Mouse (Mus musculus): ENCODE data around the gene Gm11111.
"Not testable (repeated sequence)": the region's sequence is repeated elsewhere in the genome, so short reads cannot be mapped to it uniquely, and the experiment has no call there.

Gm11111 gene

GRCm38 (mm10) chr5:98552395-98552794 is at the start of gene Gm11111:
Gm11111 (plus strand) TSS chr5:98552695.
- no peak for DNase-seq (ENCODE audit: low spot score)

- DNase-seq (ENCODE audit: low spot score) = no peak
Measured at GRCm38 (mm10) chr5:98516214-98516613, 36.3 kb upstream of the Gm11111 start.

- DNase-seq (ENCODE audit: low spot score) = no peak
Measured at GRCm38 (mm10) chr5:98520118-98520517, 32.4 kb upstream of the Gm11111 start.

DNA sequence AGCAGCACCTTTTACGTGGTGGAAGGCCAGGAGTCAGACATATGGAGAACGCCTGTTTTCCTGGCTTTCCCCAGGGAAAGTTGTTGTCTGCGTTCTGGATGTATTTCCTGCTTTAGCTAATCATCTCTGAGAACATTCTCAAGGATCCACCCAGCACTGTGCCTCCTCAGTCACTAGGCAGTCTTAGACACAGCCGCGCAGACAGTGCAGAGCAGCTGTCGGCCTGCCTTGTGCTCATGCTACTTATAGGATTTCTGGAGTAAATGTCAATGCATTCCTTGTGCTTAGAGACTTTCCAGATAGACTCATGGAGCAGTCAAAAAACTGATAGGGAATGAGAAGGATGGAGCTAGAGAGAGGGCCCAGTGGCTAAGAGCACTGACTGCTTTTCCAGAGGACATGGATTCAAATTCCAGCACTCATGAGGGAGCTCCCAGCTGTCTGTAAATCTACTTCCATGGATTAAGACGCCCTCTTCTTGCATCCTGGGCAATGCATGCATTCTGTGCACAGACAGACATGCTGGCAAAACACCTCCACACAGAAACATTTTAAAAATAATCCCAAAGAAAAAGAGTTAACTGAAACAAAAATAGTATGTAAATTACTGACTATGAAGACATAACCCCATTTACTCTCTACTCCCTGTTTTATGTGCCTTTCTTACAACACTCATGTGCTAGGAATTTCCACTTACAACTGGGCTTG is 30.1 kb upstream of the Gm11111 start:
- no peak for DNase-seq (ENCODE audit: low spot score)

- DNase-seq (ENCODE audit: low spot score) = no peak
Measured at GRCm38 (mm10) chr5:98523050-98523449, 29.4 kb upstream of the Gm11111 start.

- DNase-seq (ENCODE audit: low spot score) = no peak
Measured at GRCm38 (mm10) chr5:98523783-98524182, 28.7 kb upstream of the Gm11111 start.

DNA sequence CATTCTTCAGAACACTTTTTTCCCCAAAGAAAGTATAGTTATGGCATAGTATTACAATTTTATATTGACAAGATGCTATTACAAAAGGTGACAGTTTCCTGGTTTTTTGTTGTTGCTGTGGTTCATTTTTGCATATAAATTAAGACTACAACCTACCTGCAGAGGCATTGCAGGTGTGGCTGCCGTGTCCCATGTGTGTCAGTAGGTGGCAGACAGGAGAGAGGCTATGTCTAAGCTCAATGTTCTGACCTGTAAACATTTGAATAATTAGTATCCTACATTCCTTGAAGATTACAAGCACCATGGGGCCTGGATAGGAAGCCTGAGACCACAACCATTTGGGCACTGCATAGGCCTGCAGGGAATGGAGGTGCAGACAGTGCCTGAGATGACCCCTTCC is 11.2 kb upstream of the Gm11111 start:
- DNase-seq (ENCODE audit: low spot score) = no peak

DNA sequence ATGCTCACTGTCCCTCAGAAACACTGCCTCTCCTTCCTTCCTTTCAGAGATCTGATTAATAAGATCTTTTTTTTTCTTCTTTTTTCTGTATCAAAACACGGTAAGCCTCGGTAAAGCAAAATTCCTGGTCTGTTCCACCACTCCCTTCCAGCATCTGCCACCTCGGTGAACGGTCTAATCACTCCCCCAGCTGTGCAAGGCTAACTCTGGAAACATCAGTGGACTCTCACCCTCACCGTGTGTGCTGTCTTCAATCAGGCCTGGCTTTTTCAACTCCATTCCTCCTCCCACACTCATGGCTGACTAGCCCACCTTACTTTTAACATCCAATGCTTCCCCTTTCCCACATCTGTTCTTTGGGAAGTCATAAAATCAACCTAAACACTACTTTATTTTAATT is 2.2 kb upstream of the Gm11111 start:
- DNase-seq (ENCODE audit: low spot score) = no peak

DNA sequence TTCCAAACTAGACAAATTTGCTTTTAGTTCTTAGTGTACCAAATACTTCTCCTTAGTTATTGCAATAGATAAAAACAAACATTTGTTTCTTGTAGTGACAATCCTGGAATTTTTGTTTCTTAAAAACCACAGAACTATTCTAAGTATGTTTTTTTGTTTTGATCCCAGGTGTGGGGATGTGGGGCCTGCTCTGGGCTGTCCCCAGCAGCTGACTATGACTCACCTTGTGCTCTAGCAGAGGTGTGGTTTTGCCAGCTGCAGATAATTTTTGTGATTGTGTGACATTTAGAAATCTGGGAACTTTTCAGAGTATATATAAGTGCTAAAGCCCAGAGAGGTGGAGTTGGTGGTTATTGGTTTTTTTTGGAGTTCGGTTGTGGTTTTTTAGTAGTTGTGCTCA is 1.6 kb upstream of the Gm11111 start:
- DNase-seq (ENCODE audit: low spot score) = no peak

DNA sequence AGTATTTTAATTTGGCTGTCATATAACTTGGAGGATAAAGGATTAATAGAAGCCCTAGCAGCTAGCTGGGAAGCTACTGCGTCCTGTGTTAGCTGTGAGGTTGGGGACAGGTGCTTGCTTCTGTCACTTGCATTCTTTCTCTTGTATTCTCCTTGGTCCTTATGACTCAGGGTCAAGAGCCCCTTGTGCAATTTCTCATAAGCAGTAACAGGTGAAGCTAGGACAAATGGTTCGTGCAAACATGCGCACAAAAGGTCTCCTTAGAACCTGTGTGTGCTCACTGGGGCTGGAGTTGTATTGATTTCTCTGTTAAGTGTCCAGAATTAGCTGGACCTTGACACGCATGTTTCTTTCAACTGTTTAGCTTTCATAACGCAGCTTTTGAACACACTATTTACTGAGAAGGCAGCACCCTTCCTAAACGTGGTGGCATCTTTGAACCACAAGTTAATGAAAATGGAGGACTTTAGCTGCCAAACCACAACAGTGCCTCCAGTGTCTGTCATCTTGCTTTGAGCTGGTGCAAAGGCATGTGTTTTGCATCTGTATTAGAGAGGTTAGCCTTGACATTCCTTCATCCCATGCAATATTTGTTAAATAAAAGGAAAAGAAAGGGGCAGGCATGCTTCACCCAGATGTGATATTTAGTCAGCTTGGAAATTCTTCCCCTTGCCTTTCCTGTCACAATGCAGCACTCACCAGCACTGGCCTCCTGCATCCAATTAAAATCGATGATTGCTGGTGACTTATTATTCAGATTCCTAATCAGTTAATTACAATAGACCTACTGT is 511 bp downstream of the Gm11111 start:
- peak; percentile 20 for DNase-seq (ENCODE audit: low spot score)

DNA sequence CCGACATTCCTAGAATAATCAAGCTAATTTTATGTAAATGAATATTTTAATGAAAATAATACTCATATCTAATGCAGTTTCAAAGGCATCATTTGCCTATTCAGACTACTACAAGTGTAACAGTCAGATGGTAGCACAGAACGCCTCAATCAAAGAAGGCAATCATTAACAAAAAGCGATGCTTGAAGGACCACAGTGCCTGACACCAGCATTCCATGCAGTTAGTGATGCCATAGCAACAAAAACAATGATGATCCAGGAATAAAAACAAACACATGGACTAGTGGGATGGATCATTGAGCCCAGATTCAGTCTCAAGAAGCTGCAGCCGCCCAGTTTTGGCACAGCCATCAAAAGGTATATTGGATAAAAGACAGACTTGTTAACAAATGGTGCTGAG is 8.8 kb downstream of the Gm11111 start:
- no peak for DNase-seq (ENCODE audit: low spot score)

DNA sequence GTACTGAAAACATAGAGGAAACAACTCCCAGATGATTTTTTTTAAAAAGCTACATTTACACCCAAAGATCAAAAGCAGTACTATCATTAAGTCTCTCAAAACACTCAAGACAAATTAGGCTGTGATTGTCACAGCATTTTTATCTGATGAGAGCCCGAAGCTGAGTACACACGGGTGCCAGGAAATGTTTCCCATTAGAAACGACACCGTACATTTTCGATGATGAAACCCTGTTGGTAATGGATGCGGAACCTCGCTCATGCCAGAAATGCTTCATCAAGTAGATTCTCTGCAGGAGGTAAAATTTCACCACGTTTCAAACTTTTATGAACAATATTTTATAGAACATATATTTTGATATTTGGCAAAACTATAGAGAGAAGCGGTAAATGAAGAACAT is 10.3 kb downstream of the Gm11111 start:
- DNase-seq (ENCODE audit: low spot score) = no peak

- DNase-seq (ENCODE audit: low spot score) = peak; percentile 34
Measured at GRCm38 (mm10) chr5:98563801-98564200, 11.3 kb downstream of the Gm11111 start.

DNA sequence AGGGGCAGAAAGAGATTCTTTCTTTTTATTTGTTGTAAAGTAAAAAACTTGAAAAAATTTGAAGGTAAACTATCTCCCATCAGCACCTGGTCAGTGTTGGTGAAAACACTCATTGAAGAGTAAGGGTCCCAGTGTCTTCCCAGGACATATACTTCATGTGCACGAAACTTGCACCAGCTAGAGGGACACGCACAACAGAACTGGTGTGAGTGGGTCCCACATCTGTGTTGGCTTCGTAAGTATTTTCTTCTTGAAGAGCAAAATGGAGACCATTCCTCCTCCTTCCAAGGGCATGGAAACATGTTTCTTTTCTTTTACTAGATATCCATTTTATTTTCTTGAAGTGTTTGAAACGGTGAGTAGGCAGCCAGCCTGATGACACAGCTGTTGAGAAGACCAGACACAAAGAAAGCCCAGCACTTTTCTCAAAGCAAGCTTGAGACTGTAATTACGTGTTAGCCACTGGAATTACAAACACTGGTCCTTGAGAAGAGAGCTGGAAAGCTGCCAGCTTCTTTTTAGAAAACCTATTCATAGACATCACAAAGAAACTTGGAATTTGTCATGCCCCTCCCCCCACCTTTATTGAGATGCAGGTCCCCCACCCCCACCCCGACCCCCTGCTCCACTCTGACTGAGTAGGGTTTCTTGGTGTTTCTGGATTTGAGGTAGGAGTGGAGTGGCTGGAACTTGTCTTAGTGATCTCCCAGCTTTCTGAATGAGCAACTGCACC is 14.1 kb downstream of the Gm11111 start:
- DNase-seq (ENCODE audit: low spot score) = peak; percentile 34

DNA sequence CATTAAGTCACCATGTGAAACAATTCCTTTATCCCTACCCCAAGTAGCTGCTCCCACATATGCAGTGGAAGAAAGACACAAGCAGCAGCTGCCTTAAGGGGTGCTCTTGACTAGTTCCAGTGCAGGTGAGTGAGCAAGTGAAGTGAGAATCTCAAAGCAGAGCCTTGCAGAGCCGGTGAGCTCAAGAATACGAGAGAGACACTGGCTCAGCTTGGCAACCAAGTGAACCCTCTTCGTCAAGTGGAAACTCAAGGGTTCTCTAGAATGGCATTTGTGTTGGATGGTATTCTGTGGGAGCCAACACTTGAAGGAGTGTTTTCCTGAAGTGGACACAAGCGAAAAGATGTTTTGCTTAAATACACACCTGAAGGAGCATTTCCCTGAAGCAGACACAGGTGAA is 16.0 kb downstream of the Gm11111 start:
- DNase-seq (ENCODE audit: low spot score) = no peak

DNA sequence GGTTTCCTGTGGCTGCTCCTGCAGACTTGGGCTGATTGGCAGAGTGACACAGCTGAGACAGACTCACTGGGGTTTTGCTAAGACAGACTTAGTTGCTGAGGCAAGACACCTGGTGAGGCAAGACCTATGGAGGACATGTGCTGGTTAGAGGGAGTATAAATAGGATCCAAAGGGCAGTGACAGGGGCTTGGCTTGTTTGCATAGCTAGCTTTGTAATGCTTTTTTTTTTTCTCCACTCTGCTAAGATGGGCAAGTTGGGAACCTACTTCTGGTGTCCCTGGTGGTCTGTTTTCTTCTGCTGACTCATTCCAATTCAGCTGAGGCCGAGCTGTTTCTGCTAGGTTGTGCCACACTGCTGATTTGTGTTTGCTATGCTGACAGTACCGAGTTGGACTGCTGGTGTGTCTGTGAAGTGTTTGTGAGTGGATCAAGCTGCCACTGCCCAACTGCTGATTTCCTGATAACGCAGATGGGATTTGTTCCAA is 16.6 kb downstream of the Gm11111 start:
- no peak for DNase-seq (ENCODE audit: low spot score)

- DNase-seq (ENCODE audit: low spot score) = no peak
Measured at GRCm38 (mm10) chr5:98572392-98572791, 19.9 kb downstream of the Gm11111 start.

GRCm38 (mm10) chr5:98574711-98575470 is 22.4 kb downstream of the Gm11111 start:
- DNase-seq (ENCODE audit: low spot score) = peak; percentile 20

GRCm38 (mm10) chr5:98575471-98575834 is 23.0 kb downstream of the Gm11111 start:
- DNase-seq (ENCODE audit: low spot score) = no peak

- DNase-seq (ENCODE audit: low spot score) = not testable (repeated sequence)
Measured at GRCm38 (mm10) chr5:98576538-98576937, 24.0 kb downstream of the Gm11111 start.

- DNase-seq (ENCODE audit: low spot score) = no peak
Measured at GRCm38 (mm10) chr5:98578398-98578797, 25.9 kb downstream of the Gm11111 start.

DNA sequence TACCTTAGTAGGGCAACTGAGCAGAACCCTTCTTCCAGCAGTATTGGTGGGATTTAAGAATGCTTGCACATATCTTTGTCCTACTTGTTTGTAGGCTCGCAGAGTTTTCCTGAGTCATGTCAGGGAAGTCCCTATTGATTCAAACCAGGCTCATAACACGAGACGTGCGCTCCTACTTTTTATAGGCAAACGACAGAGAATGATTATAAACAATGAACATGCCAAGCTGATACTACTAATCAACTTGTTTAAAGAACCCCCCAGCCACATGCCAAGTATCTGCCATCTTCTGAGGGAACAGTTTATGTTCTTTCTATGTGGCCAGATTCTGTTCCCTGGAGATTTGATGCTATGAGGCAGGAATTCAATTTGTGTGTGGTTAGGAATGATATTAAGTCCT is 28.3 kb downstream of the Gm11111 start:
- no peak for DNase-seq (ENCODE audit: low spot score)
